ENCODE assay signal across 11 mouse cellular contexts in genomic region chr5:137670240-137670639, GRCm38 (mm10). TPM values are rescaled to one million over a fixed set of nuclear protein-coding genes. Genes with fewer than 3 reads are reported as not detected.
DNase-seq lines count a peak whose midpoint lies in the region; ATAC-seq and TF ChIP-seq lines count a peak whose summit lies in the region.
"Had no signal": no experiment of that assay in that cellular context is flagged by ENCODE, and none has a peak within 500 bp of the region (broad histone marks: within the 10 kb centered on the region; RNA-seq: fewer than 3 reads in every experiment).

No protein-coding gene starts in this region.

- no peak for ATAC-seq in CD4-positive, CD25-positive, alpha-beta regulatory T cell, adult 4 months
- ATAC-seq in megakaryocyte progenitor cell, adult 5-6 weeks (replicated peaks; ENCODE audit: poor library complexity): peak; percentile 47; the same call in 1 of the 2 replicates

- intact Hi-C loops in left cerebral cortex, adult 2 months (cut with DNase I): no loop called here

- H3K4me3 ChIP-seq in left cerebral cortex, adult 2 months: no peak overlapping the region
- H3K4me3 ChIP-seq: heart, embryonic 12.5 days; neural tube, embryonic 15.5 days had no signal

- DNase-seq in CD4-positive, CD25-positive, alpha-beta regulatory T cell, adult 2 months (ENCODE audit: low read depth, low spot score): peak; percentile 60
- no peak for DNase-seq in left cerebral cortex, adult 2 months (ENCODE audit: extremely low spot score in 1 of 2, low spot score in 2 of 2)
- no peak for DNase-seq in left cerebral cortex, adult 18-20 months (ENCODE audit: low spot score in 2 of 2)
- no peak for DNase-seq in brain, embryonic 14.5 days (ENCODE audit: low read depth)
- DNase-seq in layer of hippocampus, postnatal 36 days: no peak
- DNase-seq in right cerebral cortex, postnatal 36 days (ENCODE audit: low spot score in 2 of 2): no peak
- DNase-seq: right cerebral cortex, postnatal 4 days had no signal

- peak; percentile 24 for TF ChIP-seq CTCF in left cerebral cortex, adult 2 months (IDR thresholded peaks at IDR 0.05)
- TF ChIP-seq CTCF in brain, embryonic 14.5 days (IDR thresholded peaks at IDR 0.05; ENCODE audit: borderline replicate concordance, extremely low read depth, insufficient read depth, insufficient read length): peak; percentile 25; the same call in 1 of the 2 replicates

- no peak overlapping the region for H3K27ac ChIP-seq in left cerebral cortex, adult 2 months
- H3K27ac ChIP-seq: neural tube, embryonic 15.5 days had no signal

- no peak for TF ChIP-seq POLR2A in brain, embryonic 14.5 days (IDR thresholded peaks at IDR 0.05; ENCODE audit: borderline replicate concordance, extremely low read depth, insufficient read depth, insufficient read length, poor library complexity, severe bottlenecking)

RNA-seq across cellular contexts. Expression of gene Agfg2, which starts 14.3 kb away (rescaled TPM):
- 10 to 100 TPM; 14.3 to 15.7 TPM for polyA plus RNA-seq in CD4-positive, CD25-positive, alpha-beta regulatory T cell, adult 4 months (2017; shearing (Covaris generic))
- total RNA-seq in left cerebral cortex, adult 2 months (2021): 10 to 100 TPM; 43.6 to 45.5 TPM
- 10 to 100 TPM; 46.9 to 48.9 TPM for total RNA-seq in left cerebral cortex, adult 18-20 months (2021)
- polyA plus RNA-seq in brain, embryonic 14.5 days (2012; rRNA removed): 17.8 and 23.8 TPM in 2 replicates
- total RNA-seq in megakaryocyte progenitor cell, adult 5-6 weeks (2015): 8.6 and 9.8 TPM in 2 replicates
- 10.5 and 14.2 TPM in 2 replicates for total RNA-seq in megakaryocyte progenitor cell, adult 5-6 weeks (2017)
- 10 to 100 TPM; 57.7 to 61.1 TPM for total RNA-seq in layer of hippocampus, postnatal 36 days (2021)

RNA-seq across cellular contexts. Expression of gene Irs3, which starts 24.7 kb away (rescaled TPM):
- not detected for polyA plus RNA-seq in CD4-positive, CD25-positive, alpha-beta regulatory T cell, adult 4 months (2017; shearing (Covaris generic))
- under 1 TPM; 0.14 to 0.29 TPM for total RNA-seq in left cerebral cortex, adult 2 months (2021)
- total RNA-seq in left cerebral cortex, adult 18-20 months (2021): under 1 TPM; 0.44 to 0.87 TPM
- 0.06 TPM in 1 of 2 replicates, not detected in the other for polyA plus RNA-seq in brain, embryonic 14.5 days (2012; rRNA removed)
- not detected in 2 replicates for total RNA-seq in megakaryocyte progenitor cell, adult 5-6 weeks (2015)
- not detected in 2 replicates for total RNA-seq in megakaryocyte progenitor cell, adult 5-6 weeks (2017)
- under 1 TPM; 0.15 to 0.28 TPM for total RNA-seq in layer of hippocampus, postnatal 36 days (2021)

RNA-seq across cellular contexts. Expression of gene Sap25, which starts 29.1 kb away (rescaled TPM):
- polyA plus RNA-seq in CD4-positive, CD25-positive, alpha-beta regulatory T cell, adult 4 months (2017; shearing (Covaris generic)): 10 to 100 TPM; 43.0 to 46.6 TPM
- total RNA-seq in left cerebral cortex, adult 2 months (2021): 1 to 10 TPM; 4.8 to 7.2 TPM
- 10 to 100 TPM in 1 of 2 experiments, 1 to 10 TPM in 1; 6.9 to 10.6 TPM for total RNA-seq in left cerebral cortex, adult 18-20 months (2021)
- 31.0 and 37.8 TPM in 2 replicates for polyA plus RNA-seq in brain, embryonic 14.5 days (2012; rRNA removed)
- total RNA-seq in megakaryocyte progenitor cell, adult 5-6 weeks (2015): 24.9 and 29.5 TPM in 2 replicates
- 14.2 and 18.0 TPM in 2 replicates for total RNA-seq in megakaryocyte progenitor cell, adult 5-6 weeks (2017)
- 10 to 100 TPM; 10.1 to 13.3 TPM for total RNA-seq in layer of hippocampus, postnatal 36 days (2021)

RNA-seq across cellular contexts. Expression of gene Gm20605, which starts 41.3 kb away (rescaled TPM):
- polyA plus RNA-seq in CD4-positive, CD25-positive, alpha-beta regulatory T cell, adult 4 months (2017; shearing (Covaris generic)): 10 to 100 TPM; 11.5 to 15.5 TPM
- 10 to 100 TPM; 11.6 to 12.8 TPM for total RNA-seq in left cerebral cortex, adult 2 months (2021)
- total RNA-seq in left cerebral cortex, adult 18-20 months (2021): 10 to 100 TPM in 1 of 2 experiments, 1 to 10 TPM in 1; 9.7 to 10.1 TPM
- polyA plus RNA-seq in brain, embryonic 14.5 days (2012; rRNA removed): 14.8 and 14.9 TPM in 2 replicates
- 5.5 and 8.3 TPM in 2 replicates for total RNA-seq in megakaryocyte progenitor cell, adult 5-6 weeks (2015)
- total RNA-seq in megakaryocyte progenitor cell, adult 5-6 weeks (2017): 4.3 and 8.0 TPM in 2 replicates
- total RNA-seq in layer of hippocampus, postnatal 36 days (2021): 10 to 100 TPM; 18.6 to 23.9 TPM

RNA-seq across cellular contexts. Expression of gene Lrch4, which starts 41.3 kb away (rescaled TPM):
- polyA plus RNA-seq in CD4-positive, CD25-positive, alpha-beta regulatory T cell, adult 4 months (2017; shearing (Covaris generic)): 10 to 100 TPM; 46.5 to 81.2 TPM
- 10 to 100 TPM; 15.9 to 21.2 TPM for total RNA-seq in left cerebral cortex, adult 2 months (2021)
- total RNA-seq in left cerebral cortex, adult 18-20 months (2021): 10 to 100 TPM; 13.8 to 14.3 TPM
- polyA plus RNA-seq in brain, embryonic 14.5 days (2012; rRNA removed): 16.9 and 18.8 TPM in 2 replicates
- 37.8 and 38.0 TPM in 2 replicates for total RNA-seq in megakaryocyte progenitor cell, adult 5-6 weeks (2015)
- total RNA-seq in megakaryocyte progenitor cell, adult 5-6 weeks (2017): 27.3 and 29.5 TPM in 2 replicates
- total RNA-seq in layer of hippocampus, postnatal 36 days (2021): 10 to 100 TPM; 21.8 to 25.3 TPM
